Mouse (Mus musculus): ENCODE data around the gene Kbtbd12. TPM values are rescaled to one million over a fixed set of nuclear protein-coding genes. Genes with fewer than 3 reads are reported as not detected.

Gene Kbtbd12
- total and polyA plus RNA-seq, 3 experiments = not detected

DNA sequence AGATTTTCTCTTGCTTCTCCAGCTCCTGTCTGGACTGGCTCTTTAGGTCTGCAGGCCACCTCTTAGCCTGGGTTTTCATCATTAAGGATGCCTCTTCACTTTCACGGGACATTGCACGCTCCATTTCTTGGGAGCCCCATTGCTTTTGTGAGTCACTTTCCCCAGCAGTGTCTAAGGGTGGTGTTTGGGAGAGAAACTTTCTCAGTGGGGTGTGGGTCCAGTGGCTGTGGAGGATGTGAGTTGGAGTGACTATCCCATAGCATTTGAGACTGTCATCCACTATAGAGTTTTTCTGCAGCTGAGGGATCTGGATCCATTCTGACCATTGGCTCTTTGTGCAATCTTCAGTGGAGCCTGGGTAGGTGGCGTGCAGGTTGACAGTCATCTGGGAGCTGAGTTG, 114.3 kb downstream of the Kbtbd12 start:
- H3K9ac ChIP-seq (ENCODE audit: insufficient read depth, low read depth) = peak overlapping the region; percentile 31; the same call in 1 of the 2 replicates
- no peak for TF ChIP-seq ETS1 (conservative IDR thresholded peaks at IDR 0.05; ENCODE audit: low read depth, low read length)
- TF ChIP-seq CHD1 (IDR thresholded peaks at IDR 0.05; ENCODE audit: low read depth, low read length) = no peak
- TF ChIP-seq MAZ (IDR thresholded peaks at IDR 0.05; ENCODE audit: low read depth, low read length) = no peak
- no peak for TF ChIP-seq MXI1 (IDR thresholded peaks at IDR 0.05; ENCODE audit: low read depth, low read length)
- H3K4me2 ChIP-seq (ENCODE audit: insufficient read depth, low read depth, poor library complexity, severe bottlenecking) = no peak overlapping the region
- H3K36me3 ChIP-seq (replicated peaks in 1 of 2; ENCODE audit: control insufficient read depth in 1 of 2, insufficient read depth in 1 of 2, low read length in 1 of 2) = no peaks in the 10 kb centered on the region
- H3K4me1 ChIP-seq (ENCODE audit: control insufficient read depth in 1 of 2, insufficient read depth in 2 of 2) = peaks cover 2 to 20% of the 10 kb centered on the region in 2 experiments; a peak in 3 of 4 replicates
- no peak for DNase-seq (ENCODE audit: extremely low read depth)
- peak overlapping the region in 1 of 3 experiments; percentile 2 for H3K4me3 ChIP-seq (replicated peaks in 1 of 3; ENCODE audit: low read depth in 2 of 3, low read length in 2 of 3, poor library complexity in 1 of 3)
- H3K9me3 ChIP-seq (replicated peaks; ENCODE audit: low read length) = no peaks in the 10 kb centered on the region
- dilution Hi-C loops (cut with MboI; ENCODE audit: extremely low pct_ligation_motif_present, extremely low pct_unique_long_range_greater_than_20kb, low sequenced_read_pairs) = no loop called here
- H3K79me2 ChIP-seq (replicated peaks; ENCODE audit: control insufficient read depth, extremely low read depth, insufficient read depth, poor library complexity, severe bottlenecking) = 0 out of 2 replicates have a peak, but pooled peaks cover under 1% of the 10 kb centered on the region
- in situ Hi-C loops (cut with MboI; ENCODE audit: low pct_ligation_motif_present, low pct_unique_long_range_greater_than_20kb, low sequenced_read_pairs) = no loop called here
- no peak overlapping the region for H3K27ac ChIP-seq (ENCODE audit: insufficient read depth, low read depth)
- no peaks in the 10 kb centered on the region for H3K27me3 ChIP-seq (replicated peaks)

DNA sequence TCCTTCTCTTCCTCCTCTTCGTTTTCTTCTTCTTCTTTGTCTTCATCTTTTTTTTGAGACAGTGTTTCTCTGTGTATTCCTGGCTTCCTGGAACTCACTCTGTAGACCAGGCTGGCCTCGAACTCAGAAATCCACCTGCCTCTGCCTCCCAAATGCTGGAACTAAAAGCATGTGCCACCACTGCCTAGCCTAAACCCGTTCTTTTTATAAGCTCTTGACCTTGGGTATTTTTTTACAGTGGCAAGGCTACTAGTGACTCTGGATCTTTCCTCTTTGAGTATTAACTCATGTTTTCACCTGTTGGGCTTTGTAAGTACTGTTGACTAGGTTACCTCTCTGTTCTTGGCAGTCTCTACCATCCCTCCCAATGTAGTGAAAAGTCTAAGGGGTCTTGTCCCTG, 114.7 kb downstream of the Kbtbd12 start:
- in situ Hi-C loops (cut with MboI; ENCODE audit: low pct_ligation_motif_present, low pct_unique_long_range_greater_than_20kb, low sequenced_read_pairs) (no loop called here), dilution Hi-C loops (cut with MboI; ENCODE audit: extremely low pct_ligation_motif_present, extremely low pct_unique_long_range_greater_than_20kb, low sequenced_read_pairs) (no loop called here)
- Histone ChIP-seq H3K79me2 (replicated peaks; ENCODE audit: control insufficient read depth, extremely low read depth, insufficient read depth, poor library complexity, severe bottlenecking) (peaks cover 5% of the 10 kb centered on the region), H3K4me3 (replicated peaks in 1 of 3; ENCODE audit: low read depth in 2 of 3, low read length in 2 of 3, poor library complexity in 1 of 3) (peak overlapping the region in 2 of 3 experiments; percentile 28 to 48), H3K4me1 (ENCODE audit: control insufficient read depth in 1 of 2, insufficient read depth in 2 of 2) (peaks cover 2 to 20% of the 10 kb centered on the region in 2 experiments; a peak in 3 of 4 replicates), H3K36me3 (replicated peaks in 1 of 2; ENCODE audit: control insufficient read depth in 1 of 2, insufficient read depth in 1 of 2, low read length in 1 of 2) (no peaks in the 10 kb centered on the region), H3K27me3 (replicated peaks) (no peaks in the 10 kb centered on the region), H3K9ac (ENCODE audit: insufficient read depth, low read depth) (peak overlapping the region; percentile 31; the same call in 1 of the 2 replicates), H3K4me2 (ENCODE audit: insufficient read depth, low read depth, poor library complexity, severe bottlenecking) (peak overlapping the region; percentile 67; the same call in 1 of the 2 replicates), H3K9me3 (replicated peaks; ENCODE audit: low read length) (no peaks in the 10 kb centered on the region), H3K27ac (ENCODE audit: insufficient read depth, low read depth) (no peak overlapping the region)
- no peak for TF ChIP-seq MYC (IDR thresholded peaks at IDR 0.05; ENCODE audit: low read depth, low read length)
- no peak for TF ChIP-seq POLR2A (IDR thresholded peaks at IDR 0.05; ENCODE audit: low read depth, low read length)
- peak; percentile 73 for TF ChIP-seq TBP (conservative IDR thresholded peaks at IDR 0.05; ENCODE audit: low read depth, low read length)
- no peak for TF ChIP-seq SMC3 (IDR thresholded peaks at IDR 0.05; ENCODE audit: low read depth, low read length)
- no peak for DNase-seq (ENCODE audit: extremely low read depth)

DNA sequence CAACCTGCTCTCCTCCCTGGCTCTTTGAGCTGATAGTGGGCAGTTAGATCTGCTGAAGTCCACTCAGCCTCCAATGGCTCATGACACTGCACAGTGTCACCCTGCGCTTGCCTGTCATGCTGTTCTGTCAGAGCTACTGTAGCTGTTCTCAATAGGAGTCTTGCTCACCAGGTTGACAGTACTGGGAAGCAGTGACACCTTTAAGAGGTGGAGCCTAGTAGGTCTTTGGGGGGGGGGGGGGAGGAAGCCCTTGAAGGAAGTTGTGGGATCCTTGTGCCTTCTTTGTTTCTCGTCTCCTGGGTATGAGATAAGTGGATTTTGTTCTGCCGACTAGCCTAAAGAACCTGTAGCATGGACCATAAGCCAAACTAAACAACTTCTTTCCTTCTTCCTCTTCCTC, 115.1 kb downstream of the Kbtbd12 start:
- no peaks in the 10 kb centered on the region for H3K36me3 ChIP-seq (replicated peaks in 1 of 2; ENCODE audit: control insufficient read depth in 1 of 2, insufficient read depth in 1 of 2, low read length in 1 of 2)
- H3K79me2 ChIP-seq (replicated peaks; ENCODE audit: control insufficient read depth, extremely low read depth, insufficient read depth, poor library complexity, severe bottlenecking) = peaks cover 9% of the 10 kb centered on the region
- H3K27ac ChIP-seq (ENCODE audit: insufficient read depth, low read depth) = no peak overlapping the region
- H3K9me3 ChIP-seq (replicated peaks; ENCODE audit: low read length) = no peaks in the 10 kb centered on the region
- no peaks in the 10 kb centered on the region for H3K27me3 ChIP-seq (replicated peaks)
- H3K9ac ChIP-seq (ENCODE audit: insufficient read depth, low read depth) = peak overlapping the region; percentile 31; the same call in 1 of the 2 replicates
- DNase-seq (ENCODE audit: extremely low read depth) = no peak
- H3K4me1 ChIP-seq (ENCODE audit: control insufficient read depth in 1 of 2, insufficient read depth in 2 of 2) = peaks cover 2 to 17% of the 10 kb centered on the region in 2 experiments; a peak in 3 of 4 replicates
- peak overlapping the region in 2 of 3 experiments; percentile 28 to 48 for H3K4me3 ChIP-seq (replicated peaks in 1 of 3; ENCODE audit: low read depth in 2 of 3, low read length in 2 of 3, poor library complexity in 1 of 3)
- peak overlapping the region; percentile 67 for H3K4me2 ChIP-seq (ENCODE audit: insufficient read depth, low read depth, poor library complexity, severe bottlenecking)
- in situ Hi-C loops (cut with MboI; ENCODE audit: low pct_ligation_motif_present, low pct_unique_long_range_greater_than_20kb, low sequenced_read_pairs) = no loop called here
- dilution Hi-C loops (cut with MboI; ENCODE audit: extremely low pct_ligation_motif_present, extremely low pct_unique_long_range_greater_than_20kb, low sequenced_read_pairs) = no loop called here
- TF ChIP-seq SIN3A (IDR thresholded peaks at IDR 0.05; ENCODE audit: low read length) = no peak
- TF ChIP-seq TCF12 (IDR thresholded peaks at IDR 0.05; ENCODE audit: low read depth, low read length) = 0 out of 2 replicates have a peak, but pooled peaks have one; percentile 17
- TF ChIP-seq ZMIZ1 (IDR thresholded peaks at IDR 0.05; ENCODE audit: low read depth, low read length) = no peak
- peak; percentile 60 for TF ChIP-seq MAZ (IDR thresholded peaks at IDR 0.05; ENCODE audit: low read depth, low read length)
- no peak for TF ChIP-seq UBTF (IDR thresholded peaks at IDR 0.05; ENCODE audit: low read depth, low read length)
- TF ChIP-seq CTCF (conservative IDR thresholded peaks at IDR 0.05 in 1 of 2, IDR thresholded peaks at IDR 0.05 in 1 of 2; ENCODE audit: low read depth in 2 of 2, low read length in 2 of 2) = no peak
- TF ChIP-seq POLR2AphosphoS2 (IDR thresholded peaks at IDR 0.05; ENCODE audit: low read depth, low read length) = no peak
- TF ChIP-seq PAX5 (IDR thresholded peaks at IDR 0.05; ENCODE audit: low read length) = no peak
- no peak for TF ChIP-seq MAX (IDR thresholded peaks at IDR 0.05; ENCODE audit: low read length)
- no peak for TF ChIP-seq MEF2A (IDR thresholded peaks at IDR 0.05; ENCODE audit: borderline replicate concordance, low read depth, low read length)
- TF ChIP-seq NELFE (IDR thresholded peaks at IDR 0.05; ENCODE audit: low read depth, low read length) = 0 out of 2 replicates have a peak, but pooled peaks have one; percentile 32
- TF ChIP-seq MAFK (IDR thresholded peaks at IDR 0.05; ENCODE audit: insufficient replicate concordance, low read length) = no peak
- no peak for TF ChIP-seq TBP (conservative IDR thresholded peaks at IDR 0.05; ENCODE audit: low read depth, low read length)
- no peak for TF ChIP-seq EP300 (IDR thresholded peaks at IDR 0.05; ENCODE audit: low read length)
- no peak for TF ChIP-seq USF1 (IDR thresholded peaks at IDR 0.05; ENCODE audit: low read depth, low read length)
- no peak for TF ChIP-seq MYC (IDR thresholded peaks at IDR 0.05; ENCODE audit: low read depth, low read length)
- no peak for TF ChIP-seq KAT2A (IDR thresholded peaks at IDR 0.05; ENCODE audit: insufficient replicate concordance, low read length)
- no peak for TF ChIP-seq ZNF384 (IDR thresholded peaks at IDR 0.05; ENCODE audit: low read depth, low read length)
- TF ChIP-seq MXI1 (IDR thresholded peaks at IDR 0.05; ENCODE audit: low read depth, low read length) = no peak
- TF ChIP-seq IRF4 (IDR thresholded peaks at IDR 0.05; ENCODE audit: low read depth, low read length) = no peak
- no peak for TF ChIP-seq E2F4 (IDR thresholded peaks at IDR 0.05; ENCODE audit: insufficient replicate concordance, low read depth, low read length)
- peak; percentile 56 for TF ChIP-seq ELF1 (IDR thresholded peaks at IDR 0.05; ENCODE audit: low read depth, low read length)

Measured in CH12.LX (cell line).